ENCODE assay signal across 7 mouse cellular contexts in the genomic region with DNA sequence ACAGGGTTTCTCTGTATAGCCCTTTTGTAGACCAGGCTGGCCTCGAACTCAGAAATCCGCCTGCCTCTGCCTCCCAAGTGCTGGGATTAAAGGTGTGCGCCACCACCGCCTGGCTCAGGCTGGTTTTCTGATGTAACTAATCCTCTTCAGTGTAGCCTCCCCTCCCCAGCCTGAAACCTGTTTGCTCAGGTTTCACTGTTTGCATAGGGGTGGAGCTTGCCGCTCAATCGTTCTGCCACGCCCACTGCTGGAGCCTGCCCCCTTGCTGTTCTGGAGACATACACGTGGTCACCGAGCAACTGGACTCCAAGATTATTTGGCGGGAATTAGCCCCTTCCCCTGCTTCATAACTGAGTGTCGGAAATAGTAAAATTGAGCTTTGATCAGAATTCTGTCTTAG.
DNase-seq lines count a peak whose midpoint lies in the region; ATAC-seq and TF ChIP-seq lines count a peak whose summit lies in the region.
"Not testable (repeated sequence)": the region's sequence is repeated elsewhere in the genome, so short reads cannot be mapped to it uniquely, and the experiment has no call there.

No protein-coding gene starts in this region.

- not testable (repeated sequence) for H3K27ac ChIP-seq in intestine, embryonic 15.5 days; liver, adult 2 months (replicated peaks; ENCODE audit: insufficient read depth, low read depth, low read length); liver, embryonic 14.5 days; liver, postnatal 0 days (ENCODE audit: low read depth)

- not testable (repeated sequence) for TF ChIP-seq CTCF in liver, adult 2 months (IDR thresholded peaks at IDR 0.05; ENCODE audit: low read depth, low read length); liver, postnatal 0 days (IDR thresholded peaks at IDR 0.05; ENCODE audit: low read depth)
- TF ChIP-seq CTCF in liver, embryonic 14.5 days (IDR thresholded peaks at IDR 0.05; ENCODE audit: low read depth) = peak; percentile 28; the same call in 1 of the 2 replicates

- H3K79me2 ChIP-seq in liver, adult 2 months (ENCODE audit: control insufficient read depth, insufficient read depth, low read length) = not testable (repeated sequence)

- H3K4me3 ChIP-seq in intestine, embryonic 15.5 days (replicated peaks); liver, adult 2 months (ENCODE audit: insufficient read depth, low read depth, low read length); liver, embryonic 14.5 days (ENCODE audit: insufficient read depth in 1 of 2, low read depth in 2 of 2, low read length in 2 of 2); liver, postnatal 0 days (ENCODE audit: low read depth, low read length): not testable (repeated sequence)

- TF ChIP-seq EP300 in liver, embryonic 14.5 days (IDR thresholded peaks at IDR 0.05; ENCODE audit: low read depth); liver, postnatal 0 days (IDR thresholded peaks at IDR 0.05; ENCODE audit: low read depth): not testable (repeated sequence)

- H3K4me2 ChIP-seq in intestine, embryonic 15.5 days (replicated peaks); liver, embryonic 14.5 days (ENCODE audit: low read depth); liver, postnatal 0 days (ENCODE audit: low read depth, low read length): not testable (repeated sequence)

- H3K4me1 ChIP-seq in intestine, embryonic 15.5 days (replicated peaks); liver, adult 2 months (ENCODE audit: control insufficient read depth, insufficient read depth, low read length); liver, embryonic 14.5 days (replicated peaks; ENCODE audit: control insufficient read depth in 2 of 2, insufficient read depth in 2 of 2, low read length in 1 of 2); liver, postnatal 0 days (ENCODE audit: insufficient read depth): not testable (repeated sequence)

- peak; percentile 93 for DNase-seq in R1 (ENCODE audit: low read depth, low spot score)
- DNase-seq in liver, adult 2 months (ENCODE audit: extremely low read depth, low read depth, low spot score) = peak; percentile 77
- DNase-seq in liver, embryonic 14.5 days (ENCODE audit: low read depth in 3 of 3, low spot score in 3 of 3) = not testable (repeated sequence)
- DNase-seq in liver, postnatal 0 days = peak; percentile 39
- peak; percentile 25 for DNase-seq in lung, postnatal 36 days
- DNase-seq in urinary bladder, postnatal 14 days (ENCODE audit: low spot score) = peak; percentile 28

- WGBS in intestine, embryonic 15.5 days = 72% methylated on average over 11 of the region's 11 CpGs
- WGBS in liver, adult 2 months = 43% methylated on average over 11 of the region's 11 CpGs
- WGBS in liver, embryonic 14.5 days (ENCODE audit: insufficient replicate concordance) = 53% methylated on average over 11 of the region's 11 CpGs
- WGBS in liver, postnatal 0 days (ENCODE audit: insufficient replicate concordance) = 65% methylated on average over 11 of the region's 11 CpGs

- not testable (repeated sequence) for H3K27me3 ChIP-seq in intestine, embryonic 15.5 days (replicated peaks); liver, adult 2 months (ENCODE audit: control insufficient read depth, insufficient read depth, low read length); liver, embryonic 14.5 days (ENCODE audit: control insufficient read depth, insufficient read depth, low read length); liver, postnatal 0 days (ENCODE audit: insufficient read depth, low read length)

- H3K9me3 ChIP-seq in intestine, embryonic 15.5 days; liver, embryonic 14.5 days (ENCODE audit: control insufficient read depth, low read length); liver, postnatal 0 days (ENCODE audit: low read length): not testable (repeated sequence)

- ATAC-seq in intestine, embryonic 15.5 days = 0 out of 2 replicates have a peak, but pooled peaks have one; percentile 59
- not testable (repeated sequence) for ATAC-seq in liver, embryonic 14.5 days (ENCODE audit: insufficient read depth)
- peak; percentile 63 for ATAC-seq in liver, postnatal 0 days

- H3K36me3 ChIP-seq in intestine, embryonic 15.5 days; liver, adult 2 months (ENCODE audit: control insufficient read depth, insufficient read depth, low read length); liver, embryonic 14.5 days (replicated peaks; ENCODE audit: control insufficient read depth, insufficient read depth, low read depth); liver, postnatal 0 days (replicated peaks; ENCODE audit: insufficient read depth, low read length): not testable (repeated sequence)

- TF ChIP-seq POLR2A in liver, adult 2 months (IDR thresholded peaks at IDR 0.05; ENCODE audit: extremely low read depth, insufficient read depth, low read length) = not testable (repeated sequence)

- H3K9ac ChIP-seq in intestine, embryonic 15.5 days; liver, adult 2 months (ENCODE audit: low read depth, low read length); liver, embryonic 14.5 days (replicated peaks); liver, postnatal 0 days (replicated peaks): not testable (repeated sequence)
